Mouse (Mus musculus): ENCODE results near the gene Ubqln4.

DNA sequence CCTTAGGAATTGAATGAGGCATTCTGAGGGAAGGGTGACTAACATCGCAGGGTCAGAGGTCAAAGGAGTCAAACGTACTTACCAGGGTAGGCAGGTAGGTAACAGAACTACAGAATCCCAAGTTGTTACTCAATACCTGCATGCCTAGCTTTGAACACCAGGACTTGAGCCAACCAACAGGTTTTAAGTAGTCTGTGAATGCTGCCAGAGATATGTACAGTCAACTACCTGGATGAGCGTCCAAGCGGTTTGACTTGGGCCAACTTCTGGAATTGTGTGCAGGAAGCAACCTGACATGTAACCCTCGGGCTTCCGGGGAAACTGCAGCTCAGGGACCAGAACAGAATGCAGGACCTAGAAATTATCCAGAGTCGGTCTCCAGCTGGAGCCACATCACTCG, 30.5 kb upstream of the Ubqln4 start:
- TF ChIP-seq CTCF (IDR thresholded peaks at IDR 0.05; ENCODE audit: control insufficient read depth, insufficient read depth, insufficient replicate concordance, low read depth, low read length) (no peak), POLR2A (IDR thresholded peaks at IDR 0.05; ENCODE audit: control insufficient read depth, low read depth, low read length) (no peak)

All from testis, adult 2 months (tissue).